Mouse (Mus musculus) NIH3T3 (cell line): ENCODE results near the gene A2ml1.
A peak's percentile ranks its signal among the peaks of the same experiment; 100 is the strongest.

Experiments used
- DNase-seq: peaks from one replicate; pipeline ENCODE4 v3.0.0-alpha.2; 2012; ENCODE audit warnings: low read depth

Gene A2ml1

DNA sequence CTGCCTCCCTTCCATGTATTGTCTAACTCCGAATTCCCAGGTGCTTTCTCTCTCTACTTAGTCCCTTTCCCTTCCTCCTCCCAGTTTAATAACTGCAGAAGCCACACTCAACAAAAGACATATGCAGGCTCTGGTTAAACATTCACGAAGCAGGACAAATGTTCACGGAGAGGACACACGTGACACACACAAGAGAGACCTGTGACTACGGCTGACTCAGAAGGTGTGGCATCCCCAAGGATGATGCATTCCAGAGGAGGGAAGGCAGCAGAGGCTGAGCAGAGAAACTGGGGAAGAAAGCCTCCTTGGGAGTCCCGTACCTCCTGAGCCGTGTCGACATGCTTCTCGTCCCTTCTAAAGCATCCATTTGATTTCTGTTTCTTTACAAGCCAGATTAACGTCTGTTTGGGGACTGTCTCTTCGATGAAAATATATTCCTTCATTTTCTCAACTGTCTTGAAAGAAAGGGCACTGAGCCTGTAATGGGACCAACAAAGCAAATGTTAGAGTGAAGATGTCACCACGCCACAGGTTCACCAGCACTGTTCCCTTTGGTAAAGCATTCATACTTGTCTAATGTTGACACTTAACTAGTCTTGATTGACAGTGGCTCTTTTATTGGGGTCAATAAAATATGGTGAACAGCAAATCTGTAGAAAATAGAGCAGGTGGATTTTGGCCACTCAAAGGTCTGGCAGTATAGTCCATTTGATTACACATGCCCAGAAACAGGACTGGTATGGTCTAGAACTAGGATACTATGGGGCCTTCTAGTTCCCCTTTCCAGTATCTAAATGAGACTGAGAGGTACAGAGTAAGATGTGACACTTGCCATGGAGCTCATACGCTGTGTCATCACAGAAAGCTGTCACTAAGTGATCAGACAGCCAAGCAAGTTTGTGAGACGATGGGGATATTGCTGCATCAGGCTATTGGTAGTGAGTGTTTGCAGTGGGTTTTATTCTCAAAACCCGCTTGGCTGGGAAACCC, 31.6 kb downstream of the A2ml1 start:
- no peak for DNase-seq

DNA sequence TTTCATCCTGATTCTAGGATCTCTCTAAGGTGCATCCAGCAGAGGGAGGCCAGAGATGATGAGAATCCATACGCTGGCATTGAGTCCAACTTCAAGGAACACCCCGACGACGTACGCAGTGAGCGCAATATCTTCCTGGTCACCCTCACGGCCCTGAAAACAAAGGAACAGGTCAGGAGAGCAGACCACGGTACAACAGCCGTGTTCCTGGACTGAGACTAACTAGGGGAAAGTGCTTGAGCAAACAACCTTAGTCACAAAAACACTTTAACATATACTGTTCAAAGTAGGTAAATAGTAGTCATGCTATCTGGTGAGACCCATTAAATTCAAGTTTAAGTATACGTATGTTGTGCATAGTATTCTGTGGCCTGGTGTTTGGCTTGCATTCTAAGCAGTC, 32.9 kb downstream of the A2ml1 start:
- no peak for DNase-seq

DNA sequence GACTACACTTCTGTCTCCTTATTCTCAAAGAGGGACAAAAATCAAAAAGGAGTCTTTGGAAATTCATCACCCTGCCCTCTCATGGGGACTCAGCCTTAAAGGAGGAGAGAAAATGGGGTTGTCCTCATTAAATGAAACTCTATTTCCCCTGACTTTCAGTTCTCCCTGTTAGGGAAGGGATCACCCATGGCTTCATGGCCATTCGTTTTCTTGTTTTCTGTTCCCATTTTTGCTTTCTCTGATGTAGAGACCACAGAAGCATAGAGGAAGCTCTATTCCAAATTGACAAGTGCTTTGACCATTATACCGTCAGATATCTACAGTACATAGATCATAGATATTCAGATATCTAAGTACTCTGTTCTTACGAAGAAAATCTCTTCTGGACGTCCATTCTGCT, 36.0 kb downstream of the A2ml1 start:
- DNase-seq: no peak

DNA sequence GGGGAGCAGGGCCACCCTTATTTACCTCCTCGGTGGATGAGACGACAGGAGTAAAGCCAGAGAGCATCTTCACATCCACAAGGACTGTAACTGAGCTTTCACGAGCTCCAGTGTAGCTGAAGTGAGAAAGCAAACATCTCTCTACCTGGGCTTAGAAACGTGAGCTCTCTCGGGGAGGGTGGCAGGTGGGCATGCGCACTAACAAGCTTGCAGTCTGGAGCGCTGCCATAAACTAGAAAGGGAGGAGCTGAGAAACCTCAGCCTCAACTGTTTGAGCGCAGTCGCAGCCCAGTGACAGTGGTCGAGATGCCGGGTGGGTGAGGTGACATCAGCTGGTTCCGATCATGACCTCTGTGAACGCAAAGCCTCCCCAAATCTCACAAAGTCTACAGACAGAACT, 38.2 kb downstream of the A2ml1 start:
- DNase-seq: no peak

DNA sequence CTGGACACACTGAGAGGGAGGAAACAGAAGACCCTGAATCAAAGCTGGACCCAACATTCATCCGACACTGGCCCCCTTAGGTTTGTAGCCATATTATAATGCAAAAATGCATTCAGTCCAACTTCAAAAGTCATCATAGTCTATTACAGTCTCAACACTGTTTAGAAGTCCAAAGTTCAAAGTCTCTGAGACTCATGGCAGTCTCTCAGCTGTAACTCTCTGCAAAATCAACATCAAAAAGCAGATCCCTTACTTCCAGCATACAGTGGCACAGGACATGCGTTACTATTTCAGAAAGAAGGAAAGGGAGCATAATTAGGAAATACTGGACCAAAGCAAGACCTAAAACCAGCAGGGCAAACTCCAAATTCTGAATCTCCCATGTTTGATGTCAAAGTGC, 46.2 kb downstream of the A2ml1 start:
- no peak for DNase-seq

DNA sequence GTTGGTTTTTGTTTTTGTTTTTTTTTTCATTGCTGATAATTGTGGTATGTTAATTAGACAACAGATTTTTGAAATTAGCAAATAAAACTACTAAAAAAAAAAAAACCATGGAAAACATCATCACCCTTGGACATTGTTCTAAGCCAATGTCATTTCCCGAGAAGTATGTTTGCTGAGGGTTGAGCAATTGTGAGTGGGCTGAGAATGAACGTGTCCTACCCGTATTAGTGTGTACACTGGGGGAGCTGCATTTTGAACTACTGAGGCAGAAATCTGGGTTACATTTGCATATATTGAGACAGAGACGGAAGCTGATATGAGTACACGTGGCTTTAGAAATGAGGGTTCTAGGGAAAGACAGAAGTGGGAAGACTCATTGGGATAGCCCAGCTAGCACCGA, 48.1 kb downstream of the A2ml1 start:
- no peak for DNase-seq

GRCm38 (mm10) chr6:128532701-128533100, 48.7 kb downstream of the A2ml1 start:
- DNase-seq: peak; percentile 9

DNA sequence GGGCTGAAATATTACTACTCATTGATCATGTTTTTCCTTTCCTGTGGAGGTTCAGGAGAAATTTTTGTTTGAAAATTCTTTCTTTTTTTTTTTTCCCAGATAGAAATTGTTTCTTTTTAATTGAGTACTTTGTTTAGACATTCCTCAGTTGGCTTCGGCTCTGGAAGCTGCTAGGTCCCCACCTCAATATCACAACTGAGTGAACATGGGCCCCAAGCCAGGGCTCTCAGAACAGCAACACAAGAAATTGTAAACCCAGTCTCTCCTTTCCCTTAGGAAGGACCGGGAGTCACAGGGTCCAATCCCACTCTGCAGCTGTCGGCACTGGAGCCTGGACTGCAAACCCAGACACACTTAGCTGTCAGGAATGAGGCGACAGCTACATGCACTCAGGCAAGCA, 52.9 kb downstream of the A2ml1 start:
- no peak for DNase-seq

GRCm38 (mm10) chr6:128527110-128527509, 54.3 kb downstream of the A2ml1 start:
- no peak for DNase-seq

DNA sequence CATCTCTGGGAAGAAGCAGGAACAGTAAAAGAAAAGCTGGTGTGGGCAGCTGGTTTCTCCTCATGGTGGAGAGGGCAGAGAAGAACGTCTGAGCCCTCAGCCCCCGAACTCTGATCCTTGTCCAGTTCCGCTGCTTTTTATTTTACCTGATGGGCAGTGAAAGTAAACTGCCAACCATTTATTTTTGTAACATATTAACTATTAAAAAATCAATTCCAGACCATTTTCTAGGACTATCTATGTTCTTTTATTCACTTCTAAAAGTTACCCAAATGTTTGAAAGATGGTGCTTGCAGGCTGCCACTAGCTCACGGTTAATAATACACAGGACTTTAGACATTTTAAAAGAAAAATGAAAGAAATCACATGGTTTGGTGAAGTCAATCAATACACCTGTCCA, 54.8 kb downstream of the A2ml1 start, which contains the start of gene Pzp:
TSS of gene Pzp (minus strand) at position 120 of the 400 bp plus-strand sequence.
- DNase-seq: no peak

- DNase-seq: no peak
Observed at GRCm38 (mm10) chr6:128525801-128526200, 55.6 kb downstream of the A2ml1 start.

- DNase-seq: no peak
Observed at GRCm38 (mm10) chr6:128523360-128523759, 58.0 kb downstream of the A2ml1 start.

DNA sequence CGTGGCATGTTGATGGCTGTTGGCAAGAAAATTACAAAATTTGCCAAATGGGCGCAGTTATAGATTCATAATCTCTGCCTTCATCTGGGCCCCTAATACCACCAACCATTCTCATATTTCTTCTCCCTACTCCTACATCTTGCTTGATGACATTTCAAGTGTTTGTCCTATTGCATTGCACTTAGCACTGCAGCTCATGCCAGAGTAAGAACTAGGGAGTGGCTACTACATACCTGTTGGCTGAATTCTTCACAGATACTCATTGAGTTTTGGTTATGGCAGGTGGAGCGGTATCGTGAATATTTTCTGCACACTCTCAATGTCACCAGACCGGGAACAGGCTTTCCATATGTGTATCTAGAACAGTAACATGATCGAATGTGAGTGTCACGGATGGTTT, 62.2 kb downstream of the A2ml1 start:
- no peak for DNase-seq

DNA sequence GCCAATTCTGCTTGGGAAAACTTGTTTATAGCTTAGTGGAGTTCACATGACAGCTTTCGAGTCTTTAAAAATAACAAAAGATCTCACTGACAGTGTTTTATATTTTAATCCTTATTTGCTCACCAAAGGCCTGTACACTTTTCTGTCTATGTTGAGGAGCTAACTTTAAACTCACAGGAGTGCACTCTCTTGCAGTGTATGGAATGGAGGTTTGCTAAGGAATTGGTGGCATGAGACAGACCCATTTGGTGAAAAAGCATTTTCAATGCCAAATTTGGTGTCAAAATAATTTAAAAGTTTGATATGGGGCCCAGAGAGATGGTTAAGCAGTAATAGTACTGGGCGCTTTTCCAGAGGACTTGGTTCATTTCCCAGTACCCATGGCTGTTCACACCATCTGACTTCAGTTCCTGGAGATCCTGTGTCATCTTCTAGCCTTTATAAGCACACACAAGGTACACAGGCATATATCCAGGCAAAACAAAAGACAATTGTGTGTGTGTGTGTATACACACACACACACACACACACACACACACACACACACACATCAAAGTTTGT, 75.7 kb downstream of the A2ml1 start:
- DNase-seq: peak; percentile 39

- DNase-seq: no peak
Observed at GRCm38 (mm10) chr6:128504743-128505142, 76.7 kb downstream of the A2ml1 start.

DNA sequence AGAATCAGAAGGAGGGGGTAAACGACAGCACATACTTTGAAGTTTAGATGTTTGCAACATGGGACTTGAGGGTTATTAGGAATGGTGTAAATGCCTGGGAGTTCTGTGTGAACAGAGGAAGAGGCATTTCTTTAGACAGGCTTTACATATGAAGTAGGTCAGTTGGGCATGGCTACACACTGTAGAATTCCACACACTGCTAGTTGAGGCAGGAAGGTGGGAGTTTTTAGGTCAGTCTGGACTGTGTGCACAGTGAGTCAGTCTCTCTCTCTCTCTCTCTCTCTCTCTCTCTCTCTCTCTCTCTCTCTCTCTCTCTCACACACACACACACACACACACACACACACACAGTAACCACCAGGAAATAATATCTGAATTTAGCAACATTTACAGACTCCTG, 86.1 kb downstream of the A2ml1 start:
- DNase-seq: no peak

GRCm38 (mm10) chr6:128494646-128495331, 86.6 kb downstream of the A2ml1 start:
- peak; percentile 20 for DNase-seq

GRCm38 (mm10) chr6:128491916-128492315, 89.5 kb downstream of the A2ml1 start:
- DNase-seq: no peak

DNA sequence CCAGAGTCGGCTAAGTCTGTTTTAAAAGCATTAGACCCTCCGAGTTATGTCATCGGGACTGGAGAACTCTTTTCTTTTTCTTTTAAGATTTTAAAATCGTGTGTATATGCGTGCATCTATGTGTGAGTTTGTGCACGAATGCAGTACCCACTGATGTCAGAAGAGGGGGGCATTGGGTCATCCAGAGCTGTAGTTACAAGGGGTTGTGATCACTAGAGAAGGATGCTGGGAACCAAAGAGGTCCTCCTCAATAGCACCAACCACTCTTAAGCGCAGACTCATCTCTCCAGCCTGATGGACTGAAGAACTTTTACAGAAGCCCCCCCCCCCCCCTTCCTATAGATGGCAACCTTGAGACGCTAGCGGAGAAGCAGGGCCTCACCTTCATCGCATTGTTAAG, 91.3 kb downstream of the A2ml1 start:
- no peak for DNase-seq
